Mouse (Mus musculus) hindbrain, embryonic 16.5 days (tissue): ENCODE measurements around the gene Stxbp6. TPM values are rescaled to one million over a fixed set of nuclear protein-coding genes. Genes with fewer than 3 reads are reported as not detected.

Experiments used
- ATAC-seq: fragments of 200-750 bp; cut with Nextera tagmentation; 2 replicates; pipeline ENCODE4 v1.8.0; 2017; ENCODE audit warnings: moderate TSS enrichment, moderate library complexity
- H3K27ac ChIP-seq: fragments of 300-500 bp; sonication (generic); 2 replicates; pipeline ENCODE4 v1.5.1; 2014; ENCODE audit warnings: low read depth, mild to moderate bottlenecking, control low read depth, low read length, moderate library complexity
- H3K27me3 ChIP-seq: fragments of 300-500 bp; sonication (generic); replicated peaks from 2 replicates; pipeline ENCODE4 v1.6.1; 2014; ENCODE audit warnings: low read length; ENCODE audit not compliant: control insufficient read depth, insufficient read depth
- H3K36me3 ChIP-seq: fragments of 300-500 bp; sonication (generic); 2 replicates; pipeline ENCODE4 v1.6.1; 2014; ENCODE audit warnings: mild to moderate bottlenecking, low read length, moderate library complexity, mixed read lengths; ENCODE audit not compliant: control insufficient read depth, insufficient read depth
- H3K4me1 ChIP-seq: fragments of 300-500 bp; sonication (generic); 2 replicates; pipeline ENCODE4 v1.6.1; 2014; ENCODE audit warnings: low read depth, low read length; ENCODE audit not compliant: control insufficient read depth, insufficient read depth
- H3K4me2 ChIP-seq: fragments of 300-500 bp; sonication (generic); 2 replicates; pipeline ENCODE4 v1.6.1; 2014; ENCODE audit warnings: mild to moderate bottlenecking, low read length, control low read depth, moderate library complexity
- H3K4me3 ChIP-seq: fragments of 300-500 bp; sonication (generic); 2 replicates; pipeline ENCODE4 v1.5.1; 2014; ENCODE audit warnings: mild to moderate bottlenecking, low read length, control low read depth, moderate library complexity
- H3K9ac ChIP-seq: fragments of 300-500 bp; sonication (generic); 2 replicates; pipeline ENCODE4 v1.6.1; 2014; ENCODE audit warnings: low read depth, mild to moderate bottlenecking, control low read depth, low read length, moderate library complexity
- H3K9me3 ChIP-seq: fragments of 300-500 bp; sonication (generic); 2 replicates; pipeline ENCODE4 v1.6.1; 2014; ENCODE audit warnings: mild to moderate bottlenecking, low read length, moderate library complexity; ENCODE audit not compliant: control insufficient read depth
- WGBS: fragments of 180-500 bp; shearing (Covaris S2); extraction: QIAGEN DNeasy Blood & Tissue Kit; methylation state at CpG from one replicate; pipeline ENCODE4 v1.1.7; 2014; 5-methylcytosine and 5-hydroxymethylcytosine counted together
- polyA plus RNA-seq: library from polyadenylated mRNA; unstranded; fragments of >200 nt; fragmentation: Nextera tagmentation; extraction: Ambion mirVana; gene quantifications from 2 replicates; pipeline ENCODE4 v1.2.1, GENCODE M21; 2015

The Stxbp6 gene
- polyA plus RNA-seq, 1 experiment from 2014 or later = 21.6 TPM

GRCm38 (mm10) chr12:45011006-45011405 is 63.5 kb downstream of the Stxbp6 start:
- Histone ChIP-seq H3K4me1 (peaks cover 8% of the 10 kb centered on the region; the same call in 1 of the 2 replicates), H3K36me3 (no peaks in the 10 kb centered on the region), H3K27ac (no peak overlapping the region)

GRCm38 (mm10) chr12:45009984-45010611 is 64.4 kb downstream of the Stxbp6 start:
- no peak overlapping the region for H3K4me3 ChIP-seq
- H3K4me1 ChIP-seq = peaks cover 8% of the 10 kb centered on the region; the same call in 1 of the 2 replicates
- H3K9ac ChIP-seq = no peak overlapping the region
- H3K27me3 ChIP-seq = no peaks in the 10 kb centered on the region
- H3K27ac ChIP-seq = no peak overlapping the region
- H3K36me3 ChIP-seq = no peaks in the 10 kb centered on the region
- 96% methylated on average over 2 of the region's 2 CpGs for WGBS
- H3K4me2 ChIP-seq = no peak overlapping the region
- H3K9me3 ChIP-seq = no peaks in the 10 kb centered on the region
- no peak for ATAC-seq

More at GRCm38 (mm10) chr12:45011006-45011405, 63.5 kb downstream of the Stxbp6 start:
- Histone ChIP-seq H3K9ac (no peak overlapping the region), H3K4me3 (no peak overlapping the region), H3K4me2 (no peak overlapping the region), H3K27me3 (no peaks in the 10 kb centered on the region), H3K9me3 (no peaks in the 10 kb centered on the region)
- ATAC-seq = no peak

- Histone ChIP-seq H3K4me1 (no peaks in the 10 kb centered on the region), H3K27me3 (no peaks in the 10 kb centered on the region), H3K4me2 (no peak overlapping the region), H3K9ac (no peak overlapping the region), H3K27ac (no peak overlapping the region), H3K9me3 (no peaks in the 10 kb centered on the region), H3K36me3 (no peaks in the 10 kb centered on the region), H3K4me3 (no peak overlapping the region)
- WGBS = 73% methylated on average over 2 of the region's 2 CpGs
- ATAC-seq = no peak
Measured at GRCm38 (mm10) chr12:45006569-45006968, 67.9 kb downstream of the Stxbp6 start.

GRCm38 (mm10) chr12:45006049-45006448 is 68.5 kb downstream of the Stxbp6 start:
- Histone ChIP-seq H3K4me3 (no peak overlapping the region), H3K9ac (no peak overlapping the region), H3K4me1 (no peaks in the 10 kb centered on the region), H3K27ac (no peak overlapping the region), H3K9me3 (no peaks in the 10 kb centered on the region), H3K4me2 (no peak overlapping the region), H3K36me3 (no peaks in the 10 kb centered on the region), H3K27me3 (no peaks in the 10 kb centered on the region)
- 80% methylated on average over 4 of the region's 4 CpGs for WGBS
- ATAC-seq = no peak

GRCm38 (mm10) chr12:45001996-45002395 is 72.5 kb downstream of the Stxbp6 start:
- no peak overlapping the region for H3K9ac ChIP-seq
- H3K4me3 ChIP-seq = no peak overlapping the region
- no peak for ATAC-seq
- no peaks in the 10 kb centered on the region for H3K27me3 ChIP-seq
- no peaks in the 10 kb centered on the region for H3K4me1 ChIP-seq
- H3K9me3 ChIP-seq = no peaks in the 10 kb centered on the region
- 89% methylated on average over 1 of the region's 1 CpGs for WGBS
- no peak overlapping the region for H3K27ac ChIP-seq
- H3K4me2 ChIP-seq = no peak overlapping the region
- H3K36me3 ChIP-seq = no peaks in the 10 kb centered on the region

GRCm38 (mm10) chr12:44997422-44997821 is 77.1 kb downstream of the Stxbp6 start:
- Histone ChIP-seq H3K4me1 (no peaks in the 10 kb centered on the region), H3K4me3 (no peak overlapping the region), H3K4me2 (no peak overlapping the region), H3K9ac (no peak overlapping the region), H3K27ac (no peak overlapping the region), H3K9me3 (no peaks in the 10 kb centered on the region), H3K36me3 (no peaks in the 10 kb centered on the region), H3K27me3 (no peaks in the 10 kb centered on the region)
- no peak for ATAC-seq
- 94% methylated on average over 4 of the region's 4 CpGs for WGBS

GRCm38 (mm10) chr12:44996897-44997296 is 77.6 kb downstream of the Stxbp6 start:
- Histone ChIP-seq H3K4me2 (no peak overlapping the region), H3K27me3 (no peaks in the 10 kb centered on the region), H3K4me3 (no peak overlapping the region), H3K36me3 (no peaks in the 10 kb centered on the region), H3K27ac (no peak overlapping the region), H3K9me3 (no peaks in the 10 kb centered on the region), H3K9ac (no peak overlapping the region), H3K4me1 (no peaks in the 10 kb centered on the region)
- 85% methylated on average over 3 of the region's 3 CpGs for WGBS
- no peak for ATAC-seq

GRCm38 (mm10) chr12:44996274-44996673 is 78.2 kb downstream of the Stxbp6 start:
- Histone ChIP-seq H3K4me2 (no peak overlapping the region), H3K27me3 (no peaks in the 10 kb centered on the region), H3K36me3 (no peaks in the 10 kb centered on the region), H3K4me1 (no peaks in the 10 kb centered on the region), H3K4me3 (no peak overlapping the region), H3K9ac (no peak overlapping the region), H3K9me3 (no peaks in the 10 kb centered on the region), H3K27ac (no peak overlapping the region)
- ATAC-seq = no peak
- WGBS = 81% methylated on average over 2 of the region's 2 CpGs

GRCm38 (mm10) chr12:44993391-44993790 is 81.1 kb downstream of the Stxbp6 start:
- 80% methylated on average over 3 of the region's 3 CpGs for WGBS

More at GRCm38 (mm10) chr12:44993391-44993790, 81.1 kb downstream of the Stxbp6 start:
- H3K27ac ChIP-seq = no peak overlapping the region
- no peaks in the 10 kb centered on the region for H3K4me1 ChIP-seq
- ATAC-seq = no peak
- H3K9ac ChIP-seq = no peak overlapping the region
- H3K36me3 ChIP-seq = no peaks in the 10 kb centered on the region
- H3K27me3 ChIP-seq = no peaks in the 10 kb centered on the region
- H3K9me3 ChIP-seq = no peaks in the 10 kb centered on the region
- no peak overlapping the region for H3K4me2 ChIP-seq
- no peak overlapping the region for H3K4me3 ChIP-seq
